Mouse (Mus musculus) kidney, postnatal 0 days (tissue): ENCODE data around the gene Syt7. TPM values are rescaled to one million over a fixed set of nuclear protein-coding genes. Genes with fewer than 3 reads are reported as not detected.

Source experiments
- ATAC-seq: fragments of 200-750 bp; cut with Nextera tagmentation; replicated peaks from 2 replicates; pipeline ENCODE4 v1.8.0; 2017; ENCODE audit warnings: low read depth, moderate number of reproducible peaks, moderate TSS enrichment, moderate library complexity; ENCODE audit not compliant: low FRiP score
- DNase-seq: peaks from one replicate; pipeline ENCODE4 v3.0.0-alpha.2; 2016; ENCODE audit warnings: low spot score
- H3K27ac ChIP-seq: fragments of 300-500 bp; sonication (generic); 2 replicates; pipeline ENCODE4 v1.5.1; 2014; ENCODE audit warnings: mild to moderate bottlenecking
- H3K27me3 ChIP-seq: fragments of 300-500 bp; sonication (generic); 2 replicates; pipeline ENCODE4 v1.6.1; 2014; ENCODE audit warnings: low read length, mixed read lengths; ENCODE audit not compliant: insufficient read depth
- H3K36me3 ChIP-seq: fragments of 300-500 bp; sonication (generic); 2 replicates; pipeline ENCODE4 v1.6.1; 2014; ENCODE audit warnings: low read length, mixed read lengths; ENCODE audit not compliant: insufficient read depth
- H3K4me1 ChIP-seq: fragments of 300-500 bp; sonication (generic); replicated peaks from 2 replicates; pipeline ENCODE4 v1.6.1; 2014; ENCODE audit warnings: antibody characterized with exemption, low read length, mixed read lengths; ENCODE audit not compliant: insufficient read depth
- H3K4me2 ChIP-seq: fragments of 300-500 bp; sonication (generic); 2 replicates; pipeline ENCODE4 v1.6.1; 2014; ENCODE audit warnings: mild to moderate bottlenecking, low read length, moderate library complexity, mixed read lengths
- H3K4me3 ChIP-seq: fragments of 300-500 bp; sonication (generic); replicated peaks from 2 replicates; pipeline ENCODE4 v1.5.1; 2014; ENCODE audit warnings: low read depth, low read length
- H3K9ac ChIP-seq: fragments of 300-500 bp; sonication (generic); 2 replicates; pipeline ENCODE4 v1.6.1; 2014; ENCODE audit warnings: low read depth, low read length
- H3K9me3 ChIP-seq: fragments of 300-500 bp; sonication (generic); replicated peaks from 2 replicates; pipeline ENCODE4 v1.6.1; 2016; ENCODE audit warnings: low read length, inconsistent platforms, mixed read lengths
- CTCF ChIP-seq: IDR thresholded peaks from 2 replicates; pipeline ENCODE4 v1.5.1; 2016; ENCODE audit warnings: antibody characterized with exemption, low read depth, mild to moderate bottlenecking, moderate library complexity
- whole genome bisulfite sequencing: fragments of 180-500 bp; shearing (Covaris S2); extraction: QIAGEN DNeasy Blood & Tissue Kit; methylation state at CpG from one replicate; pipeline ENCODE4 v1.1.7; 2014; 5-methylcytosine and 5-hydroxymethylcytosine counted together
- polyA plus RNA-seq: library from polyadenylated mRNA; unstranded; fragments of >200 nt; fragmentation: Nextera tagmentation; extraction: Ambion mirVana; gene quantifications from 2 replicates; pipeline ENCODE4 v1.2.1, GENCODE M21; 2015

Syt7 gene
- polyA plus RNA-seq, 1 experiment from 2014 or later, result 1.7 TPM

- Histone ChIP-seq H3K9me3 (no peaks in the 10 kb centered on the region), H3K4me3 (no peak overlapping the region), H3K36me3 (no peaks in the 10 kb centered on the region), H3K27me3 (no peaks in the 10 kb centered on the region), H3K27ac (no peak overlapping the region), H3K4me1 (peaks cover 7% of the 10 kb centered on the region; the same call in 1 of the 2 replicates), H3K9ac (no peak overlapping the region), H3K4me2 (no peak overlapping the region)
- ATAC-seq, result no peak
- 81% methylated on average over 5 of the region's 5 CpGs for WGBS
- DNase-seq, result no peak
- TF ChIP-seq CTCF, result no peak
Observed at GRCm38 (mm10) chr19:10415508-10415907, 26.6 kb downstream of the Syt7 start.

- ATAC-seq (no peak), DNase-seq (no peak)
- H3K4me3 ChIP-seq, result no peak overlapping the region
- 52% methylated on average over 8 of the region's 8 CpGs for WGBS
- no peak overlapping the region for H3K9ac ChIP-seq
- H3K27ac ChIP-seq, result 0 out of 2 replicates have a peak overlapping the region, but pooled peaks have one; percentile 25
- H3K36me3 ChIP-seq, result no peaks in the 10 kb centered on the region
- H3K4me1 ChIP-seq, result peaks cover 7% of the 10 kb centered on the region; the same call in 1 of the 2 replicates
- no peak for TF ChIP-seq CTCF
- no peaks in the 10 kb centered on the region for H3K27me3 ChIP-seq
- no peak overlapping the region for H3K4me2 ChIP-seq
- H3K9me3 ChIP-seq, result no peaks in the 10 kb centered on the region
Observed at GRCm38 (mm10) chr19:10416889-10417288, 28.0 kb downstream of the Syt7 start.

- H3K9ac ChIP-seq, result no peak overlapping the region
- WGBS, result 61% methylated on average over 12 of the region's 12 CpGs
- no peaks in the 10 kb centered on the region for H3K36me3 ChIP-seq
- peaks cover 10% of the 10 kb centered on the region; the same call in 1 of the 2 replicates for H3K4me1 ChIP-seq
- H3K4me3 ChIP-seq, result no peak overlapping the region
- ATAC-seq, result no peak
- H3K27ac ChIP-seq, result 0 out of 2 replicates have a peak overlapping the region, but pooled peaks have one; percentile 25
- no peak for DNase-seq
- H3K4me2 ChIP-seq, result no peak overlapping the region
- no peaks in the 10 kb centered on the region for H3K9me3 ChIP-seq
- TF ChIP-seq CTCF, result no peak
- no peaks in the 10 kb centered on the region for H3K27me3 ChIP-seq
Observed at GRCm38 (mm10) chr19:10417436-10417835, 28.5 kb downstream of the Syt7 start.

- DNase-seq, result no peak
Observed at GRCm38 (mm10) chr19:10421986-10422976, 33.4 kb downstream of the Syt7 start.

GRCm38 (mm10) chr19:10424751-10425150 lies 35.9 kb downstream of the Syt7 start:
- Histone ChIP-seq H3K9ac (no peak overlapping the region), H3K4me1 (peaks cover 52% of the 10 kb centered on the region), H3K36me3 (no peaks in the 10 kb centered on the region), H3K9me3 (no peaks in the 10 kb centered on the region), H3K27me3 (no peaks in the 10 kb centered on the region), H3K4me3 (no peak overlapping the region), H3K27ac (no peak overlapping the region), H3K4me2 (no peak overlapping the region)
- no peak for TF ChIP-seq CTCF
- DNase-seq (peak; percentile 54), ATAC-seq (no peak)
- WGBS, result 16% methylated on average over 1 of the region's 1 CpGs

More at GRCm38 (mm10) chr19:10421986-10422976, 33.4 kb downstream of the Syt7 start:
- H3K9ac ChIP-seq, result no peak overlapping the region
- 6% methylated on average over 53 of the region's 53 CpGs for WGBS
- H3K36me3 ChIP-seq, result no peaks in the 10 kb centered on the region
- TF ChIP-seq CTCF, result no peak
- peaks cover 32% of the 10 kb centered on the region for H3K4me1 ChIP-seq
- H3K4me2 ChIP-seq, result peak overlapping the region; percentile 48
- peak overlapping the region; percentile 13 for H3K4me3 ChIP-seq
- no peaks in the 10 kb centered on the region for H3K27me3 ChIP-seq
- H3K27ac ChIP-seq, result no peak overlapping the region
- H3K9me3 ChIP-seq, result no peaks in the 10 kb centered on the region
- ATAC-seq, result no peak

GRCm38 (mm10) chr19:10425484-10426270 lies 36.8 kb downstream of the Syt7 start:
- H3K27me3 ChIP-seq, result no peaks in the 10 kb centered on the region
- no peaks in the 10 kb centered on the region for H3K36me3 ChIP-seq
- DNase-seq (peak; percentile 79), ATAC-seq (peak; percentile 40)
- no peaks in the 10 kb centered on the region for H3K9me3 ChIP-seq
- 21% methylated on average over 13 of the region's 13 CpGs for WGBS
- TF ChIP-seq CTCF, result no peak
- H3K4me3 ChIP-seq, result no peak overlapping the region
- H3K27ac ChIP-seq, result peak overlapping the region; percentile 39; the same call in 1 of the 2 replicates
- H3K4me1 ChIP-seq, result peaks cover 52% of the 10 kb centered on the region
- peak overlapping the region; percentile 34; the same call in 1 of the 2 replicates for H3K4me2 ChIP-seq
- 0 out of 2 replicates have a peak overlapping the region, but pooled peaks have one; percentile 8 for H3K9ac ChIP-seq
